9 mouse cellular contexts compared by ENCODE assay signal in the genomic region with DNA sequence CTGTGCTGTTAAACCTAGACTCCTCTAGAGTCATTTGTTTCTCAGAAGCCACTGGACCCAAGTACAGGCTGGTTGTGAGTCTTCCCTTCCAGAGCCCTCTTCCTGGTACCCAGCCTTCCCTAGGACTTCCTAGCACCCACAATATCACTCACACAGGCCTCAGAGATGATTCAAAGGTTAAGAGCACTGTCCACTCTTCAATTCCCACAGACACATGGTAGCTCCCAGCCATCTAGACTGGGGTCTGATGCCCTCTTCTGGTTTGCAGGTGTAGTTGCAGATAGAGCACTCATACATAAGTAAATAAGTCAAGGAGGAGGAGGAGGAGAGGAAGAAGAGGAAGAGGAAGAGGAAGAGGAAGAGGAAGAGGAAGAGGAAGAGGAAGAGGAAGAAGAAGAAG.
DNase-seq lines count a peak whose midpoint lies in the region; ATAC-seq and TF ChIP-seq lines count a peak whose summit lies in the region.
"Had no signal": no experiment of that assay in that cellular context is flagged by ENCODE, and none has a peak within 500 bp of the region (broad histone marks: within the 10 kb centered on the region; RNA-seq: fewer than 3 reads in every experiment).

No protein-coding gene starts in this region.

- H3K9me3 ChIP-seq in liver, postnatal 0 days (ENCODE audit: low read length) = no peaks in the 10 kb centered on the region
- H3K9me3 ChIP-seq in liver, embryonic 11.5 days (ENCODE audit: control insufficient read depth, low read length) = no peaks in the 10 kb centered on the region
- no peaks in the 10 kb centered on the region for H3K9me3 ChIP-seq in midbrain, embryonic 12.5 days
- H3K9me3 ChIP-seq: embryonic facial prominence, embryonic 15.5 days had no signal

- ATAC-seq in liver, postnatal 0 days = no peak
- no peak; the same call in 1 of the 2 replicates for ATAC-seq in liver, embryonic 11.5 days (replicated peaks; ENCODE audit: low FRiP score)
- peak; percentile 45; the same call in 1 of the 2 replicates for ATAC-seq in midbrain, embryonic 12.5 days (ENCODE audit: low FRiP score, low read depth)

- no peaks in the 10 kb centered on the region for H3K4me1 ChIP-seq in liver, postnatal 0 days (ENCODE audit: insufficient read depth)
- H3K4me1 ChIP-seq in liver, embryonic 11.5 days (replicated peaks; ENCODE audit: control insufficient read depth, insufficient read depth, low read length) = no peaks in the 10 kb centered on the region
- H3K4me1 ChIP-seq in midbrain, embryonic 12.5 days = peaks cover 18% of the 10 kb centered on the region
- H3K4me1 ChIP-seq: embryonic facial prominence, embryonic 15.5 days had no signal

- no peak overlapping the region for H3K4me2 ChIP-seq in liver, postnatal 0 days (ENCODE audit: low read depth, low read length)
- no peak overlapping the region for H3K4me2 ChIP-seq in liver, embryonic 11.5 days
- H3K4me2 ChIP-seq in midbrain, embryonic 12.5 days (replicated peaks) = no peak overlapping the region
- H3K4me2 ChIP-seq: embryonic facial prominence, embryonic 15.5 days had no signal

- peak; percentile 59 for TF ChIP-seq CTCF in liver, postnatal 0 days (IDR thresholded peaks at IDR 0.05; ENCODE audit: low read depth)

- DNase-seq in adrenal gland, postnatal 10 days = peak; percentile 19
- no peak for DNase-seq in adrenal gland, postnatal 25 days
- no peak for DNase-seq in liver, postnatal 0 days
- no peak for DNase-seq in liver, embryonic 11.5 days (ENCODE audit: low spot score)
- DNase-seq in embryo, embryonic 10.5 days (ENCODE audit: low spot score) = peak; percentile 73
- no peak for DNase-seq in adipocyte (ENCODE audit: low spot score)
- no peak for DNase-seq in ovary, postnatal 10 days (ENCODE audit: low spot score)

- no peaks in the 10 kb centered on the region for H3K36me3 ChIP-seq in liver, postnatal 0 days (replicated peaks; ENCODE audit: insufficient read depth, low read length)
- no peaks in the 10 kb centered on the region for H3K36me3 ChIP-seq in liver, embryonic 11.5 days (ENCODE audit: control insufficient read depth, insufficient read depth, low read length)
- H3K36me3 ChIP-seq in midbrain, embryonic 12.5 days = no peaks in the 10 kb centered on the region
- H3K36me3 ChIP-seq: embryonic facial prominence, embryonic 15.5 days had no signal

- no peak overlapping the region for H3K9ac ChIP-seq in liver, postnatal 0 days (replicated peaks)
- no peak overlapping the region for H3K9ac ChIP-seq in liver, embryonic 11.5 days (ENCODE audit: low read depth, low read length)
- H3K9ac ChIP-seq in midbrain, embryonic 12.5 days (replicated peaks) = no peak overlapping the region
- H3K9ac ChIP-seq: embryonic facial prominence, embryonic 15.5 days had no signal

- TF ChIP-seq EP300 in liver, postnatal 0 days (IDR thresholded peaks at IDR 0.05; ENCODE audit: low read depth) = no peak

- no peak overlapping the region for H3K27ac ChIP-seq in liver, postnatal 0 days (ENCODE audit: low read depth)
- H3K27ac ChIP-seq in liver, embryonic 11.5 days (ENCODE audit: low read depth, low read length) = no peak overlapping the region
- peak overlapping the region; percentile 50 for H3K27ac ChIP-seq in midbrain, embryonic 12.5 days (replicated peaks)
- H3K27ac ChIP-seq: embryonic facial prominence, embryonic 15.5 days had no signal

- no peaks in the 10 kb centered on the region for H3K27me3 ChIP-seq in liver, postnatal 0 days (ENCODE audit: insufficient read depth, low read length)
- H3K27me3 ChIP-seq in liver, embryonic 11.5 days (replicated peaks; ENCODE audit: control insufficient read depth, insufficient read depth, low read length) = no peaks in the 10 kb centered on the region
- no peaks in the 10 kb centered on the region for H3K27me3 ChIP-seq in midbrain, embryonic 12.5 days
- H3K27me3 ChIP-seq: embryonic facial prominence, embryonic 15.5 days had no signal

- no peak overlapping the region for H3K4me3 ChIP-seq in liver, postnatal 0 days (ENCODE audit: low read depth, low read length)
- H3K4me3 ChIP-seq in liver, embryonic 11.5 days (ENCODE audit: low read depth, low read length) = no peak overlapping the region
- H3K4me3 ChIP-seq in midbrain, embryonic 12.5 days = no peak overlapping the region
- H3K4me3 ChIP-seq: embryonic facial prominence, embryonic 15.5 days had no signal

Comparison
In these comparisons a context has a peak if more than half of its experiments do, and no peak if none do; other contexts are left out.
1. DNase-seq: peak in adrenal gland, postnatal 10 days (single experiment) and embryo, embryonic 10.5 days (single experiment); none in adrenal gland, postnatal 25 days (single experiment), liver, postnatal 0 days (single experiment), liver, embryonic 11.5 days (single experiment), adipocyte (single experiment) and ovary, postnatal 10 days (single experiment).